Mouse (Mus musculus): Measurements from ENCODE around the gene Fbxw11.
"Not testable (repeated sequence)": the region's sequence is repeated elsewhere in the genome, so short reads cannot be mapped to it uniquely, and the experiment has no call there.

The Fbxw11 gene

GRCm38 (mm10) chr11:32662082-32662656, 19.6 kb downstream of the Fbxw11 start:
- in situ Hi-C loops (cut with MboI, MseI), result no loop called here

GRCm38 (mm10) chr11:32665639-32666038, 23.1 kb downstream of the Fbxw11 start:
- in situ Hi-C loops (cut with MboI, MseI), result no loop called here

GRCm38 (mm10) chr11:32666983-32667382, 24.5 kb downstream of the Fbxw11 start:
- in situ Hi-C loops (cut with MboI, MseI), result no loop called here

GRCm38 (mm10) chr11:32671480-32671879, 29.0 kb downstream of the Fbxw11 start:
- in situ Hi-C loops (cut with MboI, MseI), result no loop called here

- in situ Hi-C loops (cut with MboI, MseI), result no loop called here
Observed at GRCm38 (mm10) chr11:32676777-32677176, 34.3 kb downstream of the Fbxw11 start.

- in situ Hi-C loops (cut with MboI, MseI), result no loop called here
Observed at GRCm38 (mm10) chr11:32677811-32678210, 35.3 kb downstream of the Fbxw11 start.

GRCm38 (mm10) chr11:32679091-32679490, 36.6 kb downstream of the Fbxw11 start:
- in situ Hi-C loops (cut with MboI, MseI), result not testable (repeated sequence)

- in situ Hi-C loops (cut with MboI, MseI), result no loop called here
Observed at GRCm38 (mm10) chr11:32680014-32680413, 37.5 kb downstream of the Fbxw11 start.

- in situ Hi-C loops (cut with MboI, MseI), result no loop called here
Observed at GRCm38 (mm10) chr11:32681192-32681795, 38.8 kb downstream of the Fbxw11 start.

GRCm38 (mm10) chr11:32682335-32683102, 40.0 kb downstream of the Fbxw11 start:
- in situ Hi-C loops (cut with MboI, MseI), result no loop called here

- in situ Hi-C loops (cut with MboI, MseI), result no loop called here
Observed at GRCm38 (mm10) chr11:32684690-32685254, 42.2 kb downstream of the Fbxw11 start.

- in situ Hi-C loops (cut with MboI, MseI), result no loop called here
Observed at GRCm38 (mm10) chr11:32688245-32688855, 45.8 kb downstream of the Fbxw11 start.

GRCm38 (mm10) chr11:32689510-32689909, 47.0 kb downstream of the Fbxw11 start:
- in situ Hi-C loops (cut with MboI, MseI), result no loop called here

- in situ Hi-C loops (cut with MboI, MseI), result no loop called here
Observed at GRCm38 (mm10) chr11:32692834-32693233, 50.3 kb downstream of the Fbxw11 start.

- in situ Hi-C loops (cut with MboI, MseI), result no loop called here
Observed at GRCm38 (mm10) chr11:32693431-32694141, 51.1 kb downstream of the Fbxw11 start.

GRCm38 (mm10) chr11:32694322-32695003, 51.9 kb downstream of the Fbxw11 start:
- in situ Hi-C loops (cut with MboI, MseI), result not testable (repeated sequence)

- in situ Hi-C loops (cut with MboI, MseI), result no loop called here
Observed at GRCm38 (mm10) chr11:32696446-32697090, 54.0 kb downstream of the Fbxw11 start.

GRCm38 (mm10) chr11:32697695-32698094, 55.2 kb downstream of the Fbxw11 start:
- in situ Hi-C loops (cut with MboI, MseI), result no loop called here

GRCm38 (mm10) chr11:32699913-32700493, 57.5 kb downstream of the Fbxw11 start:
- in situ Hi-C loops (cut with MboI, MseI), result loop anchor here in 1 of 2 experiments (25.0 kb wide), 1 partner anchor 1337 kb away; the partner anchor contains the start of gene Lcp2

- in situ Hi-C loops (cut with MboI, MseI), result loop anchor here in 1 of 2 experiments (25.0 kb wide), 1 partner anchor 1336 kb away; the partner anchor contains the start of gene Lcp2
Observed at GRCm38 (mm10) chr11:32701566-32701965, 59.0 kb downstream of the Fbxw11 start.

Measured in T-helper 17 cell (primary cell).